Mouse (Mus musculus): ENCODE data around the gene Hacd1.
"Not testable (repeated sequence)": the region's sequence is repeated elsewhere in the genome, so short reads cannot be mapped to it uniquely, and the experiment has no call there.

Gene Hacd1

DNA sequence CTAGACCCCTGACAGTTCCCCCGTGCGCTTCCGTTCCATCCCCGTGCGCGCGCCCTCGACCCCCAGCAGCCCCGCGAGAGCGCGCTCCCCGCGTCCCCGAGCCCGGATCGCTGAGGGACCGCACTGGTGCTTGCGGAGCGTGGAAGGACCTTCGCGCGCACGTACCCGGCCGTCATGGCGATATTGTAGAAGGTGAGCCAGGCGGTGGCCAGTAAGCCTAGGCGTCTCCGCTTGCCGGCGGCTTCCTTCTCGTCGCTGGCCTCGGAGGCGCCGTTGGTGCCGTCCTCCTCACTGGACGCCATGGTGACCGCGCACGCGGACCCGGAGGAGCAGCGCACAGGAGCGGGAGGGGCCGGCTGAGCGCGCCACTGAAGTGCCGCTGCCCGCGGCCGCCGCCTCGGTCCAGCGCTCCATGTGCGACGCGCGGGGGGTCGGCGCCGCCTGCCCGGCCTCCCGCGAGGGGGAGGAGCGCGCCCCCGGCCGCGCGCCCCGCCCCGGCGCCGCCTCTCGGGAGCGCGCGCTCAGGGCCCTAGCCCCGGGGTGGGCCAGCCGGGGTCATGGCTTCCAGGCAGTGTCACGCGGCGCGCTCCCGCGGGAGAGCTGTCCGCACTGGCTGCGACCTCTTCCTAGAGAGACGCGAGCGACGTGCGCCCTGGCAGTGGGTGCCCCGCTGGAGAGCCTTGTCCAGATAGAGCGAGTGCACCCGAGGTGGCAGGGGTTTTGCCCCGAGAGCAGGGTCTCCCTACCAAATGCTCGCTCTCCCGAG lies at the start of gene Hacd1:
Gene Hacd1 (minus strand): TSS at position 570 of the 766 bp plus-strand sequence.
- DNase-seq (ENCODE audit: extremely low read depth, insufficient read length, low spot score) = peak; percentile 84

GRCm38 (mm10) chr2:14103924-14104323 lies 48.0 kb upstream of the Hacd1 start:
- no peak for DNase-seq (ENCODE audit: extremely low read depth, insufficient read length, low spot score)

DNA sequence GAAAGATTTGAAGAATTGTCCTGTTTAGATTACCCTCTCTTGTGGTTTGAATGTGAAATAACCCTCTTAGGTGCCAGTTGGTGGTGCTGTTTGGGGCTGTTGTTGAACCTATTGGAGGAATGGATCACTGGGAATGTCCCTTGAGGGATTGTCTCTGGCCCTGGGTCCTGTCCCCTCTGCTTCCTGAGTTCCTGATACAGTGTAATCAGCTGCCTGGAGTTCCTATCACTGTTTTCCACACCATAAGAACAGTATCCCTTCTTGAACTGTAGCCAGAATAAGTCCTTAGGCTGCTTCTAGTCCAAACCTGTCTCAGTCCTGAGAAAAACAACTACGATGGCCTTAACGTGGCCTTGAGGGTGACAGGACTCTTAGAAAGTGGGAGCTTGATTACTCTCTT lies 46.7 kb upstream of the Hacd1 start:
- DNase-seq (ENCODE audit: extremely low read depth, insufficient read length, low spot score) = no peak

DNA sequence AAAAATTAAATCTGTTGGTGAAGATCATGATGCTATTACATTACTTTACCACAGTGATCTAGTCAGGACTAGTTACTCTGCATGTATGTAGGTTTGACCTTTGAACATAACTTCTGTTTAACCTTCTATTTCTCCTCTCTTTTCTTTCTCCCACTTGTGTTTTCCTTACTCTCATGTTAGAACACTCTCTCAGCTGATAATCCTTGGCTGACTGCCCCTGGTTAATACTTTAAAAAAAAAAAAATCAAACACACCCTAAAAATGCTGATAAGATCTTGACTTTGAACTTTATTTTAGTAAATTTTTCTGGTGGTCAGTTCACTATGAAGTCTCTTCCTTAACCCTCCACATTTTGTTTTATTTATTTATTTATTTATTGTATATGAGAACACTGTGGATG lies 44.6 kb upstream of the Hacd1 start:
- no peak for DNase-seq (ENCODE audit: extremely low read depth, insufficient read length, low spot score)

DNA sequence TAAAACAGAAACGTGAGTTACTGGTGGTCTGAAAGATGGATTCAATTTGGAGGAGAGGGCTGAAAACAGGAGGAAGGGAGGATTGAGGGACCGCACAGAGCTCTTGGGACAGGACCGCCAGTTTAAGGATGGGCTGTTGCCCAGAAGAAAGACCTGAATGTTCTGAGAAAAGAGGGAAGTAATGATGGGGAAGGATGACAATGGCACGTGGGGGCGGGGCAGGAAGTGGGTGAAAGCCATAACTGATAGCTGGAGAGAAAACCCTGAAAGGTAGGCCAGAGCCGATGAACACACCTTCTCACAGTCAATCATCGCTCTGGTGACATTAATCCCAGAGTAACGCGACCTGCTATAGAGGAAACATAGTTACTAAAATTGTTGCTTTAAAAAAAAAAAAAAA lies 22.6 kb upstream of the Hacd1 start:
- DNase-seq (ENCODE audit: extremely low read depth, insufficient read length, low spot score) = not testable (repeated sequence)

DNA sequence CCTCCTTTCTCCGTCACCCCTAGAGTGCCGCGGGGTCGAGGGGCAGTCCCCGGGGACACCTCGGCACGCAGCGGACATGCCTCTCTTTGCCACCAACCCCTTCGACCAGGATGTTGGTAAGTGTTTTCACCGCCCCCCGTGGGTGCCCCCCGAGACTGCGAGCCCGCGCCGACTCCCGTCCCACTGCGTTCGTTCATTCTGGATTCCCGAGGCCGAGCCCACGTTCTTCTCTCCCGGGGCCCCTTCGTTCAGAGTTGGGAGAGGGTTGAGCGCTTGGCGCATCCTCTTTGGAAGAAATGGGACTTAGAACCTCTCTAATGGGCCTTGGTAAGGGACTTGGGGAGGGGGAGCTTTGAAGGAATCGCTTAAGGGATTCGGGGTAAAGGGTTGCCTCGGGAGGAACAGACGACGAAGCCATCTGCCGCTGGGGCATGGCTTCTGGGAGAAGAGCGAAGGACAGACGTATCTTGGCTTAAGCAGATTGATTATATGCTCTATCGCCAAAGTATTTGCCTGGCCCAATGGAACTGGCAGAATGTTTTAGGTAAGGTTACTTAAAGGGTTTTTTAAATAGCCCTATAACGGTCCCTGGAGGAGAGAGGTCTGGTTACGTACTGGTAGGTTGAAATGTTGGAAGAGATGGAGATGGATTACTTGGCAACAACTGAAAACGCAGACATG lies 18.4 kb upstream of the Hacd1 start:
- no peak for DNase-seq (ENCODE audit: extremely low read depth, insufficient read length, low spot score)

GRCm38 (mm10) chr2:14073362-14074220 lies 17.7 kb upstream of the Hacd1 start, which contains the start of gene Stam:
Stam (plus strand) TSS chr2:14074098.
- DNase-seq (ENCODE audit: extremely low read depth, insufficient read length, low spot score) = peak; percentile 86

DNA sequence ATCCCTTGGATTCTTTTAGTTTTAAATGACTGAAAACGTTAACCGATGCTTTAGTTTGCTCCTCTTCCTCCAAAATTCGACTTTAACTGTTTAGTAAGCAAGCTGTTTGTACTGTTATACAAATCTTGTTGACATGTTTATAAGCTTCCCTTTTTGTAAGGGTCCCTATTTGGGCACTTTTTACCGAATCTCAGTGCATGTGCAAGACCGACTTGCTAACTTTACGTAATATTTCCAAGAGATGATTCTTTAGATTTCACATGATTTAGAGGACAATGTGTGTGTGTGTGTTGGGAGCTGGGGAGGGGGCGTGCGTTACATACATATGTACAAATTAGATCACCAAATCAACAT lies 17.1 kb upstream of the Hacd1 start:
- DNase-seq (ENCODE audit: extremely low read depth, insufficient read length, low spot score) = no peak

DNA sequence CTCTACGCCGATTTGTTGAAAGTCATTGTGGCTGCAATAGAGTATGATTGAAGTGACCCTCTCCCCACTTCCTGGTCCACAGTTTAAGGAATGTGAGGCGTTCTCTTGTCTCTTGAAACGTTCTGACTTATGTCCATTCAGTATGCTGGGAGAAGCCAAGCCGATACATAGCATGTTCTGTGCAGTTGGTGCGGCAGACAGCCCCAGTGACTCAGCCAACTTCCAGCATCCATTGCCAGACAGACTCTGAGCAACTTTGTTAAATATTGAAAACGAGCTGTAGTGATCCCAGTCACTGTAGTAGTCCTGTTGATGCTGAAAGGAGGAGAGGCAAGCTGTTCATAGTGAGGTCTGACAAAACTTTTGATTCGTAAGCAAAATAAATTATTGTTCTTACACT lies 14.5 kb upstream of the Hacd1 start:
- no peak for DNase-seq (ENCODE audit: extremely low read depth, insufficient read length, low spot score)

GRCm38 (mm10) chr2:14069027-14069426 lies 13.1 kb upstream of the Hacd1 start:
- DNase-seq (ENCODE audit: extremely low read depth, insufficient read length, low spot score) = no peak

DNA sequence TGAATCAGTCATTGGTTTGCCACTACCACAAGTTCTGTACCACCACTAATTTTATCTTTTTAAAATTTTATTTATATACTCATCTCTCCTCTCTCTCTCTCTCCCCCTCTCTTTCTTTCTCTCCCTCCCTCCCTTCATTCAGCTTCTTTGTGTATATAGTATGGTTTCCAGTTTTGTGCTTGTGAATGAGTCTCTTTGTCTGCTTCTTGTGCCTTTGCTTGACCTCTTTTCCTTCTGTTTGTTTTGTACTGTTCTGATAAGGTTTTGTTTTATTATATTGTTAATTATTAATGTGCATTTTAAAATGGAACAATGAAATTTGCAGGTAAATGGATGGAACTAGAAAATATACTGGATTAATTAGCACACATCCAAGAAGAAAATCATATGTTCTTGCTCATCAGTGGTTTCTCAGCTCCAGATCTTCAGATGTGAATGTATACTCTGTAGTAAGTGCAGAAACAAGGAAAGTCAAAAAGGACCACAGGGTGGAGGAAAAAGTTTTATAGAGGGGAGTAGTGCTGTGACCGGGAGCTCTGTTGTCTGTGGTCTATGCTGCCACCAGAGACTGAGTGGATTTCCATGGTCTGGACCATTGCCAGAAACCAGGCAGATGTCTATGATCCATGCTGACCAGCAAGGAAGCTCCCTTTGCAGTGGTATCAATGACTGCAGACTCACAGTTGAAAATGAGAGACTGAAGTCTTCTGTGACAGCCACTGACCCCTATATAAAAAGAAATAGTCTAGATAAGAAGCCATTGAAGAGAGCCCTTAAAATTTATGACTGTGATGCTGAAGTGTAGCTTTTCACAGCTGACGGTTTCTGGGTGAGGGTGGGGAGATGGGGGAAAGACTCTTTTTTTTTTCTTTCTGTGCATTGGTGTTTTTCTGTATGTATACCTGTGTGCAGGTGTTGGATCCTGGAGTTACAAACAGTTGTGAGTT lies 10.0 kb upstream of the Hacd1 start:
- DNase-seq (ENCODE audit: extremely low read depth, insufficient read length, low spot score) = no peak

- peak; percentile 77 for DNase-seq (ENCODE audit: extremely low read depth, insufficient read length, low spot score)
Observed at GRCm38 (mm10) chr2:14055168-14055565, 768 bp downstream of the Hacd1 start.

DNA sequence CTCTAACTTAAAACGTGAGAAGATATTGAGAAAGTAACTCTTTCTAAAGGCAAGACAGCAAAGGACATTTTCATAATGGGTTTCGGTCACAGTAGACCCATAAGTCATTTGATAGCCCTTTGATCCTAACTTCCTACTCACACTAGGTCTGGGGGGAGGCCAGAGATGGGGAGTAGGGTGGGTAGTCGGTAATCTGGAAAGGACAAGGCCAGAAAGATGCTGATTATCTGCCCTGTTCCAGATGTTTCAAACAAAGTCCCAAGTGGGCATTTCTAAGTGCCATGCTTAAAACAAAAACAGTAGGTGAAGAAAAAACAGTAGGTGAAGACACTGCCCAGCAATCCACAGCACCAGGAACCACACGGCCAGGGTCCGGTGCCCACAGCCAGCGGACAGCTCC lies 1.2 kb downstream of the Hacd1 start:
- DNase-seq (ENCODE audit: extremely low read depth, insufficient read length, low spot score) = no peak

- no peak for DNase-seq (ENCODE audit: extremely low read depth, insufficient read length, low spot score)
Observed at GRCm38 (mm10) chr2:14054163-14054562, 1.8 kb downstream of the Hacd1 start.

DNA sequence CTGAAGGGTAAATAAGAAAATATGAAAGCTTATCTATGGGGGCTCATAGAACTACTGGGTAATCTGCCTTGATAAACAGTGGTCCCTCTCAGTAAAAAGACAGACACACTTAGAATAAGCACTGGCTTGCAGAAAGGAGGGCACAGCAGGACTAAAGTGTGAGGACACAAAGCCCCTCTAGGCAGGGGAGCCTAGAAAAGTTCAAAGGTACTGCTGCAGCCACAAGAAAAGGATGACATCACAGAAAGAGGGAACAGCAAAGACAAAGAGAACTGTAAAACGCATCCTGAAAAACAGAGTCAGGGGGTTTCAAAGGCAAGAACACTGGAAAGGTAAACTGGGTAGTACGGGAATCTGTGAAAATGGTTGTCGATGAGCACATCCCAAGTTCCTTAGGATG lies 2.3 kb downstream of the Hacd1 start:
- DNase-seq (ENCODE audit: extremely low read depth, insufficient read length, low spot score) = no peak

GRCm38 (mm10) chr2:14048808-14049207 lies 7.1 kb downstream of the Hacd1 start:
- no peak for DNase-seq (ENCODE audit: extremely low read depth, insufficient read length, low spot score)

DNA sequence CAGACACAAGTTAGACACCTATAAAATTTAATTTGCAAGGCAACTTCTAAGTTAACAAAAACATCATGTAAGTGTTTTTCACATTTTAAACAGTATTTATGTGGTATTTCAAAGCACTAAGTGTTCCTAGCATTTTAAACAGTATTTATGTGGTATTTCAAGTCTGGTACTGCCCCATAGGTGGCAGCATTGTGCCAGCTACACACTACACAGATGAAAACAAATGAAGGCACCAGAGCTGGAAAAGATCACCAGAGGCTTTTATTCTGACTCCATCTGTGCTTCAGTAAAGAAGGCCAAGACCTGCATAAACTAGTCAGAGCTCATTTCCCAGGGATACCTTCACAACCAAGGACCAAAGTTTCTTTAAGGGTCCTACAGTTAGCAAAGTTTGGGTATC lies 7.6 kb downstream of the Hacd1 start:
- peak; percentile 28 for DNase-seq (ENCODE audit: extremely low read depth, insufficient read length, low spot score)

- DNase-seq (ENCODE audit: extremely low read depth, insufficient read length, low spot score) = no peak
Observed at GRCm38 (mm10) chr2:14043577-14044170, 12.3 kb downstream of the Hacd1 start.

DNA sequence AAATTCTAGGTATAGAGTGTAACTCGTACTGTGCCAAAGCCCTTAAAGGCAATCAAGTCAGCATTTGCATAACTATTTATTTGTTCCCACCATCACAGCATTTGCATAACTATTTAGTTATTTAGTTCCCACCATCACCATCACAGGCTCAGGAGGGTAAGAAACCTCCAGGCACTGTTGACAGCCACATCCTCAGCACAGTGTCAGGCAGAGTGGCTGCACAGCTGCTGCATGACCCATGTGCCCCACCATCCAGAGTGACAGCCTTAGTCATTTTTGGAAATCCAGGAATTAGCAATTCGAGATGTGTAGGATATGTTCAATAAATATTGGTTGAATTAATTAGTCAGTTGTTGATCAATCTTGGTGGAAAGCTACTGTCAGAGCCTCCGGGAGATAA lies 12.9 kb downstream of the Hacd1 start:
- no peak for DNase-seq (ENCODE audit: extremely low read depth, insufficient read length, low spot score)

- DNase-seq (ENCODE audit: extremely low read depth, insufficient read length, low spot score) = no peak
Observed at GRCm38 (mm10) chr2:14041249-14041648, 14.7 kb downstream of the Hacd1 start.
